Mouse (Mus musculus) intestine, postnatal 0 days (tissue): ENCODE results near the gene Aven. TPM values are rescaled to one million over a fixed set of nuclear protein-coding genes. Genes with fewer than 3 reads are reported as not detected.

Experiments used
- ATAC-seq: fragments of 200-750 bp; cut with Nextera tagmentation; 2 replicates; pipeline ENCODE4 v1.8.0; 2017; ENCODE audit warnings: mild to moderate bottlenecking, moderate TSS enrichment, moderate library complexity
- H3K27ac ChIP-seq: fragments of 300-500 bp; sonication (generic); 2 replicates; pipeline ENCODE4 v1.5.1; 2014; ENCODE audit warnings: mild to moderate bottlenecking, low read depth, low read length, moderate library complexity
- H3K27me3 ChIP-seq: fragments of 300-500 bp; sonication (generic); replicated peaks from 2 replicates; pipeline ENCODE4 v1.6.1; 2014; ENCODE audit warnings: low read length, mixed read lengths; ENCODE audit not compliant: control insufficient read depth, insufficient read depth
- H3K36me3 ChIP-seq: fragments of 300-500 bp; sonication (generic); 2 replicates; pipeline ENCODE4 v1.6.1; 2014; ENCODE audit warnings: mild to moderate bottlenecking, moderate library complexity; ENCODE audit not compliant: control insufficient read depth, insufficient read depth
- H3K4me1 ChIP-seq: fragments of 300-500 bp; sonication (generic); replicated peaks from 2 replicates; pipeline ENCODE4 v1.6.1; 2014; ENCODE audit warnings: antibody characterized with exemption, low read length, mixed read lengths; ENCODE audit not compliant: control insufficient read depth, insufficient read depth
- H3K4me2 ChIP-seq: fragments of 300-500 bp; sonication (generic); replicated peaks from 2 replicates; pipeline ENCODE4 v1.6.1; 2014; ENCODE audit warnings: low read depth, mild to moderate bottlenecking, moderate library complexity
- H3K4me3 ChIP-seq: fragments of 300-500 bp; sonication (generic); 2 replicates; pipeline ENCODE4 v1.5.1; 2014; ENCODE audit warnings: low read depth, low read length
- H3K9ac ChIP-seq: fragments of 300-500 bp; sonication (generic); 2 replicates; pipeline ENCODE4 v1.6.1; 2014; ENCODE audit warnings: mild to moderate bottlenecking, low read depth, low read length
- H3K9me3 ChIP-seq: fragments of 300-500 bp; sonication (generic); 2 replicates; pipeline ENCODE4 v1.6.1; 2016; ENCODE audit warnings: mixed run types; ENCODE audit not compliant: control insufficient read depth
- CTCF ChIP-seq: sonication (generic); IDR thresholded peaks from 2 replicates; pipeline ENCODE4 v1.5.1; 2016; ENCODE audit warnings: low read depth, mild to moderate bottlenecking, control low read depth, antibody characterized with exemption, moderate library complexity
- WGBS: fragments of 180-500 bp; shearing (Covaris S2); extraction: QIAGEN DNeasy Blood & Tissue Kit; methylation state at CpG from one replicate; pipeline ENCODE4 v1.1.7; 2014; 5-methylcytosine and 5-hydroxymethylcytosine counted together
- microRNA-seq: library from miRNA; unstranded; fragments of <30 nt; microRNA quantifications from one replicate; pipeline ENCODE4, GENCODE M21; 2016
- polyA plus RNA-seq: library from polyadenylated mRNA; unstranded; fragments of >200 nt; fragmentation: Nextera tagmentation; extraction: Ambion mirVana; gene quantifications from 2 replicates; pipeline ENCODE4 v1.2.1, GENCODE M21; 2015

Gene Aven
- polyA plus RNA-seq, 1 experiment from 2014 or later: 5.9 TPM

GRCm38 (mm10) chr2:112656131-112656530 lies 163.4 kb downstream of the Aven start:
- H3K36me3 ChIP-seq: no peaks in the 10 kb centered on the region

DNA sequence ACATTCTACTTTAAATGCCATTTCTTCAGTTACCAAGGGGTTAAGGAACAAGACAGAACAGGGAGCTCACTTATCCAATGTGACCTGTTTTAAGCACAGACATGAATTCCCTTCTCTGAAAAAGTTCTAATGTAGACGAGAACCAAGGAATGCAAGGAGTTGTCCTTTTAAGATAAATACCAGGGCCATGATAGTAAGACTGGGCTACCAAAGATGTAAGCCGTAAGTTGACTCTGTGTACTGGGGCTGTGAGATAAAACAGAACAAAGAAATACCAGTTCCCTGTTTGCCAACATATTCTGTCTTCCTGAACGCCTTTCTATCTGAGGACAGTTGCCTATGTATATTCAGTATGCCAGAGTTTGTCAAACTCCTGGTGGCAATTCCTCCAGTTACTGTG lies 176.7 kb downstream of the Aven start:
- Histone ChIP-seq H3K27ac (no peak overlapping the region), H3K4me3 (no peak overlapping the region), H3K4me2 (no peak overlapping the region), H3K4me1 (no peaks in the 10 kb centered on the region), H3K36me3 (no peaks in the 10 kb centered on the region), H3K9ac (no peak overlapping the region), H3K9me3 (no peaks in the 10 kb centered on the region), H3K27me3 (no peaks in the 10 kb centered on the region)
- TF ChIP-seq CTCF: no peak
- 57% methylated on average over 3 of the region's 3 CpGs for WGBS
- ATAC-seq: no peak

More at GRCm38 (mm10) chr2:112656131-112656530, 163.4 kb downstream of the Aven start:
- Histone ChIP-seq H3K27me3 (no peaks in the 10 kb centered on the region), H3K4me3 (no peak overlapping the region), H3K9ac (no peak overlapping the region), H3K27ac (no peak overlapping the region), H3K4me2 (no peak overlapping the region), H3K9me3 (no peaks in the 10 kb centered on the region), H3K4me1 (no peaks in the 10 kb centered on the region)
- no peak for ATAC-seq
- 45% methylated on average over 5 of the region's 5 CpGs for WGBS
- no peak for TF ChIP-seq CTCF

DNA sequence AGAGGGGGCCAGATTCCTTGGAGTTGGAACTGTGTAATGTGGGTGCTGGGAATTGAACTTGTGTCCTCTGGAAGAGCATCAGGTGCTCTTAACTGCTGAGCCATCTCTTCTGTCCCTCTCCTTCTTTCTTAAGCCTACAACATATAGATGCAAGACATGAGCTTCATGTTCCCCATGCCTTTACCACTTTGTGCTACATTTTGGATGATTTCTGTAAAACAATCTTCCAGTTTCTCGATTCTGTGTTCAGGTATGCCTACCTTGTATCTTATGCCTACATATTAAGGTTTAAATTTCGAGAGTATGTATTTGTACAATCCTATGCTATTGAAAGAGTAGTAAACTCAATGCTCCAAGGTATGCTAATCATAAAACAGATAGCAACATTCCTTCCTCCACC lies 183.4 kb downstream of the Aven start:
- TF ChIP-seq CTCF: no peak
- H3K27me3 ChIP-seq: no peaks in the 10 kb centered on the region

GRCm38 (mm10) chr2:112676721-112677120 lies 184.0 kb downstream of the Aven start:
- H3K27ac ChIP-seq: no peak overlapping the region
- no peak overlapping the region for H3K9ac ChIP-seq
- H3K27me3 ChIP-seq: no peaks in the 10 kb centered on the region
- no peaks in the 10 kb centered on the region for H3K36me3 ChIP-seq
- no peak overlapping the region for H3K4me3 ChIP-seq
- H3K9me3 ChIP-seq: no peaks in the 10 kb centered on the region
- no peaks in the 10 kb centered on the region for H3K4me1 ChIP-seq
- ATAC-seq: no peak
- WGBS: 52% methylated on average over 1 of the region's 1 CpGs
- TF ChIP-seq CTCF: no peak
- no peak overlapping the region for H3K4me2 ChIP-seq

More for the DNA sequence above, 183.4 kb downstream of the Aven start:
- Histone ChIP-seq H3K36me3 (no peaks in the 10 kb centered on the region), H3K9me3 (no peaks in the 10 kb centered on the region), H3K4me2 (no peak overlapping the region), H3K27ac (no peak overlapping the region), H3K4me1 (no peaks in the 10 kb centered on the region), H3K9ac (no peak overlapping the region), H3K4me3 (no peak overlapping the region)
- 64% methylated on average over 2 of the region's 2 CpGs for WGBS
- ATAC-seq: no peak

- no peak for TF ChIP-seq CTCF
- H3K4me2 ChIP-seq: no peak overlapping the region
- no peak overlapping the region for H3K27ac ChIP-seq
- no peak overlapping the region for H3K9ac ChIP-seq
- no peaks in the 10 kb centered on the region for H3K9me3 ChIP-seq
- no peak overlapping the region for H3K4me3 ChIP-seq
- no peaks in the 10 kb centered on the region for H3K27me3 ChIP-seq
- H3K4me1 ChIP-seq: no peaks in the 10 kb centered on the region
- no peaks in the 10 kb centered on the region for H3K36me3 ChIP-seq
- WGBS: 61% methylated on average over 1 of the region's 1 CpGs
- ATAC-seq: no peak
These were observed 184.5 kb downstream of the Aven start for GRCm38 (mm10) chr2:112677246-112677645.

- H3K4me3 ChIP-seq: no peak overlapping the region
- TF ChIP-seq CTCF: no peak
- H3K27me3 ChIP-seq: no peaks in the 10 kb centered on the region
- 81% methylated on average over 5 of the region's 5 CpGs for WGBS
- no peaks in the 10 kb centered on the region for H3K36me3 ChIP-seq
- no peak overlapping the region for H3K27ac ChIP-seq
- H3K4me1 ChIP-seq: no peaks in the 10 kb centered on the region
- H3K9ac ChIP-seq: no peak overlapping the region
- H3K9me3 ChIP-seq: no peaks in the 10 kb centered on the region
- no peak overlapping the region for H3K4me2 ChIP-seq
- ATAC-seq: no peak
These were observed 189.1 kb downstream of the Aven start for GRCm38 (mm10) chr2:112681817-112682216.

Small RNAs within 50 kb of the gene (microRNA-seq; reads per million reads assigned to microRNA genes)
- gene Gm44374: not detected

Other genes with a start within 250 kb of the Aven start
- gene Nutm1, start 233.7 kb upstream of the Aven start, polyA plus RNA-seq: 0.03 TPM in 1 of 2 replicates, not detected in the other
- gene Nop10, start 231.0 kb upstream of the Aven start, polyA plus RNA-seq: 114 and 120 TPM in 2 replicates
- gene Slc12a6, start 227.1 kb upstream of the Aven start, polyA plus RNA-seq: 6.9 and 8.0 TPM in 2 replicates
- not detected in 2 replicates for gene Gm21985, start 226.7 kb upstream of the Aven start, polyA plus RNA-seq
- 91.9 and 102 TPM in 2 replicates for gene Emc4, start 124.9 kb upstream of the Aven start, polyA plus RNA-seq
- 16.9 and 17.0 TPM in 2 replicates for gene Katnbl1, start 113.8 kb upstream of the Aven start, polyA plus RNA-seq
- 20.0 and 20.6 TPM in 2 replicates for gene Emc7, start 38.0 kb upstream of the Aven start, polyA plus RNA-seq
- gene Chrm5, start 12.2 kb upstream of the Aven start, polyA plus RNA-seq: not detected in 2 replicates